Mouse (Mus musculus): ENCODE results near the gene Otud5.

- TF ChIP-seq CTCF (conservative IDR thresholded peaks at IDR 0.05; ENCODE audit: low read length) (no peak), NANOG (IDR thresholded peaks at IDR 0.05; ENCODE audit: borderline replicate concordance, low read length) (no peak), POU5F1 (IDR thresholded peaks at IDR 0.05; ENCODE audit: borderline replicate concordance, low read length) (no peak)
Observed at GRCm38 (mm10) chrX:7919601-7920383, 78.6 kb downstream of the Otud5 start, which contains the start of gene Pcsk1n.

All from E14TG2a.4 (cell line).